Mouse (Mus musculus) myocyte (in vitro differentiated cells): Measurements from ENCODE around the gene Gm20715. TPM values are rescaled to one million over a fixed set of nuclear protein-coding genes. Genes with fewer than 3 reads are reported as not detected.

Experiments used
- H3K27me3 ChIP-seq: one replicate; pipeline ENCODE4 v1.6.1; 2011; ENCODE audit not compliant: control insufficient read depth, insufficient read depth, insufficient read length
- H3K36me3 ChIP-seq: one replicate; pipeline ENCODE4 v1.6.1; 2011; ENCODE audit not compliant: control insufficient read depth, insufficient read depth
- H3K4me2 ChIP-seq: one replicate; pipeline ENCODE4 v1.6.1; 2011; ENCODE audit warnings: low read depth, control low read depth
- H3K4me3 ChIP-seq: one replicate; pipeline ENCODE4 v1.5.1; 2011; ENCODE audit warnings: mild to moderate bottlenecking, control low read depth, moderate library complexity
- H3K79me2 ChIP-seq: one replicate; pipeline ENCODE4 v1.6.1; 2011; ENCODE audit not compliant: control insufficient read depth, insufficient read depth
- H3ac ChIP-seq: one replicate; pipeline ENCODE4 v1.6.1; 2011; ENCODE audit not compliant: control insufficient read depth, insufficient read length
- E2F4 ChIP-seq: IDR thresholded peaks from one replicate; pipeline ENCODE4 v1.6.1; 2011; ENCODE audit warnings: mild to moderate bottlenecking, control low read depth, moderate library complexity; ENCODE audit not compliant: insufficient read depth
- MAX ChIP-seq: IDR thresholded peaks from one replicate; pipeline ENCODE4 v1.6.1; 2011; ENCODE audit warnings: low read depth, mild to moderate bottlenecking, control low read depth
- TCF3 ChIP-seq: IDR thresholded peaks from one replicate; pipeline ENCODE4 v1.6.1; 2011; ENCODE audit warnings: low read depth, control low read depth; ENCODE audit not compliant: insufficient read length
- USF1 ChIP-seq: IDR thresholded peaks from one replicate; pipeline ENCODE4 v1.6.1; 2011; ENCODE audit warnings: low read depth, mild to moderate bottlenecking, control low read depth, moderate library complexity
- polyA plus RNA-seq: library from polyadenylated mRNA; unstranded; fragments of >200 nt; fragmentation: generic; extraction: Trizol; gene quantifications from one replicate; pipeline ENCODE4 v1.2.1, GENCODE M21; 2012; ENCODE audit warnings: missing spikeins

The Gm20715 gene
- polyA plus RNA-seq, 1 experiment, result not detected

DNA sequence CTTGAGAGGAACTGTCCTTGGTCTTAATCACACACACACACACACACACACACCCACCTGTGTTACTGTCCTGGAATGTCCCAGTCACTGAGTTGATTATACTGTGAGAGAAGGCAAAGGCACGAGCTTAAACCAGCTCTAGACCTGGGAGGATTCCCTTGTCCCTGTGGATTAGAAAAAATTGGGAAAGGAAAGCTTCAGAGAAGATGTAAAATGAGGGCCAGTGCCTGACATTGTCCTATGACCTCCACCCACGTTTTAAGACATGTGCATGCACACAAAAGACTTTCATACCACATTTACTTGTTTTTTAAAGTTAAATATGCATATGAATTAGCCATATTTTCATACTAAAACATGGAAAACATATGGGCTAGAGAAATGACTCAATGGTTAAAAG, 76.8 kb downstream of the Gm20715 start, which contains the start of gene Olfr5:
Olfr5 (minus strand) TSS at position 101 of the 400 bp plus-strand sequence.
- TF ChIP-seq E2F4, result no peak
- TF ChIP-seq TCF3, result no peak
- no peak for TF ChIP-seq MAX
- TF ChIP-seq USF1, result no peak
- Histone ChIP-seq H3K4me3 (no peak within 1 kb of the TSS), H3K27me3 (no peaks in the 10 kb centered on the region), H3K4me2 (no peak within 1 kb of the TSS), H3K36me3 (no peaks in the 10 kb centered on the region), H3K79me2 (no peaks in the 10 kb centered on the region), H3ac (no peak within 1 kb of the TSS)

Other genes with a start within 250 kb of the Gm20715 start
- gene Zfp444, start 238.1 kb upstream of the Gm20715 start, polyA plus RNA-seq, result 29.2 TPM
- gene Galp, start 213.2 kb upstream of the Gm20715 start, polyA plus RNA-seq, result not detected
- gene Zscan5b, start 188.0 kb upstream of the Gm20715 start, polyA plus RNA-seq, result not detected
- gene Epp13, start 157.6 kb upstream of the Gm20715 start, polyA plus RNA-seq, result not detected
- gene Zfp667, start 123.7 kb upstream of the Gm20715 start, polyA plus RNA-seq, result 2.8 TPM
- gene Zfp583, start 79.0 kb upstream of the Gm20715 start, polyA plus RNA-seq, result 0.80 TPM
- gene Gm3854, start 66.5 kb upstream of the Gm20715 start, polyA plus RNA-seq, result 0.11 TPM
- 0.46 TPM for gene Zfp78, start 47.0 kb upstream of the Gm20715 start, polyA plus RNA-seq
- gene Zfp28, start 27.0 kb upstream of the Gm20715 start, polyA plus RNA-seq, result 2.4 TPM
- gene Smim17, start 11.6 kb upstream of the Gm20715 start, polyA plus RNA-seq, result not detected
- not detected for gene Olfr1344, start 28.4 kb downstream of the Gm20715 start, polyA plus RNA-seq
- not detected for gene Olfr1336, start 45.9 kb downstream of the Gm20715 start, polyA plus RNA-seq
- gene Olfr1346, start 56.8 kb downstream of the Gm20715 start, polyA plus RNA-seq, result not detected
- not detected for gene Olfr5, start 76.7 kb downstream of the Gm20715 start, polyA plus RNA-seq
- not detected for gene Olfr1347, start 89.5 kb downstream of the Gm20715 start, polyA plus RNA-seq
- gene Olfr1348, start 98.5 kb downstream of the Gm20715 start, polyA plus RNA-seq, result not detected
- gene Olfr1349, start 112.7 kb downstream of the Gm20715 start, polyA plus RNA-seq, result 0.06 TPM
- not detected for gene Olfr1350, start 154.6 kb downstream of the Gm20715 start, polyA plus RNA-seq